Mouse (Mus musculus): Measurements from ENCODE around the gene Snx30. TPM values are rescaled to one million over a fixed set of nuclear protein-coding genes. Genes with fewer than 3 reads are reported as not detected.

Snx30 gene
- polyA plus RNA-seq, 1 experiment from 2014 or later = 20.5 TPM

GRCm38 (mm10) chr4:59868086-59868485 lies 62.4 kb downstream of the Snx30 start:
- no peak for ATAC-seq (ENCODE audit: low read depth)
- H3K9ac ChIP-seq (replicated peaks; ENCODE audit: low read depth, low read length) = no peak overlapping the region
- 88% methylated on average over 11 of the region's 11 CpGs for WGBS

GRCm38 (mm10) chr4:59869488-59870057 lies 63.9 kb downstream of the Snx30 start:
- Histone ChIP-seq H3K36me3 (ENCODE audit: control insufficient read depth, insufficient read depth, low read length) (no peaks in the 10 kb centered on the region), H3K4me1 (ENCODE audit: control insufficient read depth, insufficient read depth, low read length) (no peaks in the 10 kb centered on the region), H3K27me3 (ENCODE audit: control insufficient read depth, insufficient read depth, low read length) (no peaks in the 10 kb centered on the region), H3K4me3 (ENCODE audit: low read depth, low read length) (no peak overlapping the region), H3K9ac (replicated peaks; ENCODE audit: low read depth, low read length) (no peak overlapping the region), H3K9me3 (ENCODE audit: control insufficient read depth, low read length) (no peaks in the 10 kb centered on the region), H3K27ac (ENCODE audit: low read depth, low read length) (no peak overlapping the region), H3K4me2 (ENCODE audit: low read depth, low read length) (no peak overlapping the region)
- 57% methylated on average over 6 of the region's 6 CpGs for WGBS
- no peak for ATAC-seq (ENCODE audit: low read depth)

More at GRCm38 (mm10) chr4:59868086-59868485, 62.4 kb downstream of the Snx30 start:
- no peaks in the 10 kb centered on the region for H3K36me3 ChIP-seq (ENCODE audit: control insufficient read depth, insufficient read depth, low read length)
- no peak overlapping the region for H3K4me2 ChIP-seq (ENCODE audit: low read depth, low read length)
- H3K27ac ChIP-seq (ENCODE audit: low read depth, low read length) = no peak overlapping the region
- no peaks in the 10 kb centered on the region for H3K9me3 ChIP-seq (ENCODE audit: control insufficient read depth, low read length)
- H3K27me3 ChIP-seq (ENCODE audit: control insufficient read depth, insufficient read depth, low read length) = no peaks in the 10 kb centered on the region
- H3K4me1 ChIP-seq (ENCODE audit: control insufficient read depth, insufficient read depth, low read length) = no peaks in the 10 kb centered on the region
- H3K4me3 ChIP-seq (ENCODE audit: low read depth, low read length) = no peak overlapping the region

GRCm38 (mm10) chr4:59870433-59870832 lies 64.8 kb downstream of the Snx30 start:
- WGBS = 89% methylated on average over 6 of the region's 6 CpGs

GRCm38 (mm10) chr4:59870859-59871591 lies 65.4 kb downstream of the Snx30 start:
- peak; percentile 75 for ATAC-seq (ENCODE audit: low read depth)
- no peaks in the 10 kb centered on the region for H3K4me1 ChIP-seq (ENCODE audit: control insufficient read depth, insufficient read depth, low read length)
- no peak overlapping the region for H3K27ac ChIP-seq (ENCODE audit: low read depth, low read length)
- no peaks in the 10 kb centered on the region for H3K36me3 ChIP-seq (ENCODE audit: control insufficient read depth, insufficient read depth, low read length)
- H3K27me3 ChIP-seq (ENCODE audit: control insufficient read depth, insufficient read depth, low read length) = no peaks in the 10 kb centered on the region
- no peak overlapping the region for H3K4me2 ChIP-seq (ENCODE audit: low read depth, low read length)
- WGBS = 61% methylated on average over 9 of the region's 9 CpGs
- H3K9me3 ChIP-seq (ENCODE audit: control insufficient read depth, low read length) = no peaks in the 10 kb centered on the region
- no peak overlapping the region for H3K9ac ChIP-seq (replicated peaks; ENCODE audit: low read depth, low read length)
- H3K4me3 ChIP-seq (ENCODE audit: low read depth, low read length) = no peak overlapping the region

More at GRCm38 (mm10) chr4:59870433-59870832, 64.8 kb downstream of the Snx30 start:
- Histone ChIP-seq H3K4me1 (ENCODE audit: control insufficient read depth, insufficient read depth, low read length) (no peaks in the 10 kb centered on the region), H3K4me2 (ENCODE audit: low read depth, low read length) (no peak overlapping the region), H3K27me3 (ENCODE audit: control insufficient read depth, insufficient read depth, low read length) (no peaks in the 10 kb centered on the region), H3K36me3 (ENCODE audit: control insufficient read depth, insufficient read depth, low read length) (no peaks in the 10 kb centered on the region), H3K27ac (ENCODE audit: low read depth, low read length) (no peak overlapping the region), H3K9me3 (ENCODE audit: control insufficient read depth, low read length) (no peaks in the 10 kb centered on the region), H3K9ac (replicated peaks; ENCODE audit: low read depth, low read length) (no peak overlapping the region), H3K4me3 (ENCODE audit: low read depth, low read length) (no peak overlapping the region)
- no peak for ATAC-seq (ENCODE audit: low read depth)

DNA sequence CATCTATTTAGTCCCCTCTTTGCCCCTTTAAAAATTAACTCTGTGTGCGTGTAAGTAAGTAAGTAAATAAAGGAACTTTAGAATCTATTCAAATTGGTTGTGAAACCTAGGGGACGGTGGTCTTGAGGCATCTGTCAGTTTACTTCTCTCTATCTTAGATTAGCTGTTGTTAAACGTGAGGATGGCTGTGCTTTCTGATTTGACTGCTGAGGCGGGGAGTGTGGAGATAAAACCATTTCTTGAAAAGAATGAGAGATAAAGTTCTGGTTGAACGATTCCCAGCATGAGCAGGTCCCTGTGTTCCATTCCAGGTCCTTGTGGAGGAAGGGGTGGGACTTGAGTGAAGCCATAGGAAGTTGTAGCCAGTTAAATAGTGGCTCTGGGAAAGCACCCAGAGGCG lies 67.6 kb downstream of the Snx30 start:
- no peak for ATAC-seq (ENCODE audit: low read depth)
- WGBS = 40% methylated on average over 6 of the region's 6 CpGs
- Histone ChIP-seq H3K27me3 (ENCODE audit: control insufficient read depth, insufficient read depth, low read length) (no peaks in the 10 kb centered on the region), H3K4me1 (ENCODE audit: control insufficient read depth, insufficient read depth, low read length) (no peaks in the 10 kb centered on the region), H3K4me2 (ENCODE audit: low read depth, low read length) (no peak overlapping the region), H3K9me3 (ENCODE audit: control insufficient read depth, low read length) (no peaks in the 10 kb centered on the region), H3K36me3 (ENCODE audit: control insufficient read depth, insufficient read depth, low read length) (no peaks in the 10 kb centered on the region), H3K9ac (replicated peaks; ENCODE audit: low read depth, low read length) (no peak overlapping the region), H3K27ac (ENCODE audit: low read depth, low read length) (no peak overlapping the region), H3K4me3 (ENCODE audit: low read depth, low read length) (no peak overlapping the region)

- Histone ChIP-seq H3K9ac (replicated peaks; ENCODE audit: low read depth, low read length) (no peak overlapping the region), H3K36me3 (ENCODE audit: control insufficient read depth, insufficient read depth, low read length) (no peaks in the 10 kb centered on the region), H3K27ac (ENCODE audit: low read depth, low read length) (no peak overlapping the region), H3K9me3 (ENCODE audit: control insufficient read depth, low read length) (no peaks in the 10 kb centered on the region), H3K4me3 (ENCODE audit: low read depth, low read length) (no peak overlapping the region), H3K4me2 (ENCODE audit: low read depth, low read length) (no peak overlapping the region), H3K4me1 (ENCODE audit: control insufficient read depth, insufficient read depth, low read length) (no peaks in the 10 kb centered on the region), H3K27me3 (ENCODE audit: control insufficient read depth, insufficient read depth, low read length) (no peaks in the 10 kb centered on the region)
- 52% methylated on average over 5 of the region's 5 CpGs for WGBS
- no peak for ATAC-seq (ENCODE audit: low read depth)
These were observed 68.2 kb downstream of the Snx30 start for GRCm38 (mm10) chr4:59873830-59874229.

- H3K4me2 ChIP-seq (ENCODE audit: low read depth, low read length) = no peak overlapping the region
- ATAC-seq (ENCODE audit: low read depth) = no peak
- no peak overlapping the region for H3K27ac ChIP-seq (ENCODE audit: low read depth, low read length)
- H3K36me3 ChIP-seq (ENCODE audit: control insufficient read depth, insufficient read depth, low read length) = no peaks in the 10 kb centered on the region
- no peak overlapping the region for H3K4me3 ChIP-seq (ENCODE audit: low read depth, low read length)
- no peak overlapping the region for H3K9ac ChIP-seq (replicated peaks; ENCODE audit: low read depth, low read length)
- H3K27me3 ChIP-seq (ENCODE audit: control insufficient read depth, insufficient read depth, low read length) = no peaks in the 10 kb centered on the region
- WGBS = 74% methylated on average over 6 of the region's 6 CpGs
- H3K4me1 ChIP-seq (ENCODE audit: control insufficient read depth, insufficient read depth, low read length) = no peaks in the 10 kb centered on the region
- no peaks in the 10 kb centered on the region for H3K9me3 ChIP-seq (ENCODE audit: control insufficient read depth, low read length)
These were observed 70.9 kb downstream of the Snx30 start for GRCm38 (mm10) chr4:59876570-59876969.

- ATAC-seq (ENCODE audit: low read depth) = no peak
- no peak overlapping the region for H3K4me2 ChIP-seq (ENCODE audit: low read depth, low read length)
- H3K27ac ChIP-seq (ENCODE audit: low read depth, low read length) = no peak overlapping the region
- no peaks in the 10 kb centered on the region for H3K9me3 ChIP-seq (ENCODE audit: control insufficient read depth, low read length)
- no peaks in the 10 kb centered on the region for H3K4me1 ChIP-seq (ENCODE audit: control insufficient read depth, insufficient read depth, low read length)
- H3K27me3 ChIP-seq (ENCODE audit: control insufficient read depth, insufficient read depth, low read length) = no peaks in the 10 kb centered on the region
- WGBS = 64% methylated on average over 2 of the region's 2 CpGs
- H3K9ac ChIP-seq (replicated peaks; ENCODE audit: low read depth, low read length) = no peak overlapping the region
- H3K36me3 ChIP-seq (ENCODE audit: control insufficient read depth, insufficient read depth, low read length) = no peaks in the 10 kb centered on the region
- H3K4me3 ChIP-seq (ENCODE audit: low read depth, low read length) = no peak overlapping the region
These were observed 71.4 kb downstream of the Snx30 start for GRCm38 (mm10) chr4:59877025-59877424.

- H3K27ac ChIP-seq (ENCODE audit: low read depth, low read length) = no peak overlapping the region
- no peaks in the 10 kb centered on the region for H3K36me3 ChIP-seq (ENCODE audit: control insufficient read depth, insufficient read depth, low read length)
- no peak overlapping the region for H3K9ac ChIP-seq (replicated peaks; ENCODE audit: low read depth, low read length)
- no peaks in the 10 kb centered on the region for H3K27me3 ChIP-seq (ENCODE audit: control insufficient read depth, insufficient read depth, low read length)
- H3K4me2 ChIP-seq (ENCODE audit: low read depth, low read length) = no peak overlapping the region
- no peaks in the 10 kb centered on the region for H3K4me1 ChIP-seq (ENCODE audit: control insufficient read depth, insufficient read depth, low read length)
- H3K9me3 ChIP-seq (ENCODE audit: control insufficient read depth, low read length) = no peaks in the 10 kb centered on the region
- no peak for ATAC-seq (ENCODE audit: low read depth)
- H3K4me3 ChIP-seq (ENCODE audit: low read depth, low read length) = no peak overlapping the region
- 91% methylated on average over 8 of the region's 8 CpGs for WGBS
These were observed 73.0 kb downstream of the Snx30 start for GRCm38 (mm10) chr4:59878595-59878994.
